Mouse (Mus musculus) MEL (cell line): ENCODE data around the gene Filip1l. TPM values are rescaled to one million over a fixed set of nuclear protein-coding genes. Genes with fewer than 3 reads are reported as not detected.

Experiments
- DNase-seq: peaks from one replicate; pipeline ENCODE4 v3.0.0; 2011; ENCODE audit warnings: low read depth, low spot score
- H3K27ac ChIP-seq: 2 replicates; pipeline ENCODE4 v1.5.1; 2012; ENCODE audit warnings: low read depth, mild to moderate bottlenecking, control low read depth, low read length, moderate library complexity; ENCODE audit not compliant: control insufficient read depth
- H3K27me3 ChIP-seq, 2 experiments: fragments of 150-350 bp in 1 of 2; sonication (generic) in 1 of 2; 2 replicates each; pipeline ENCODE4 v1.6.1; 2012; ENCODE audit warnings: low read length in 2 of 2, mild to moderate bottlenecking in 2 of 2, improper control_type of control experiment in 1 of 2, moderate library complexity in 1 of 2; ENCODE audit not compliant: insufficient read depth in 2 of 2, control insufficient read depth in 1 of 2
- H3K36me3 ChIP-seq, 2 experiments: 2 replicates each; pipeline ENCODE4 v1.6.1; 2012 to 2014; ENCODE audit warnings: low read length in 2 of 2, improper control_type of control experiment in 1 of 2, inconsistent platforms in 1 of 2, mild to moderate bottlenecking in 1 of 2; ENCODE audit not compliant: insufficient read depth in 2 of 2, control insufficient read depth in 1 of 2
- H3K4me1 ChIP-seq, 2 experiments: fragments of 150-350 bp in 1 of 2; sonication (generic) in 1 of 2; 2 replicates each; pipeline ENCODE4 v1.6.1; 2012; ENCODE audit warnings: low read length in 2 of 2, improper control_type of control experiment in 1 of 2, mild to moderate bottlenecking in 1 of 2; ENCODE audit not compliant: insufficient read depth in 2 of 2, control insufficient read depth in 1 of 2
- H3K4me3 ChIP-seq, 2 experiments: fragments of 150-350 bp in 1 of 2; sonication (generic) in 1 of 2; 2 replicates each; pipeline ENCODE4 v1.5.1; 2012; ENCODE audit warnings: low read depth in 2 of 2, low read length in 2 of 2, mild to moderate bottlenecking in 2 of 2, moderate library complexity in 2 of 2, control low read depth in 1 of 2, improper control_type of control experiment in 1 of 2; ENCODE audit not compliant: control insufficient read depth in 1 of 2, insufficient read depth in 1 of 2
- H3K79me2 ChIP-seq: 2 replicates; pipeline ENCODE4 v1.6.1; 2012; ENCODE audit warnings: mild to moderate bottlenecking, low read length, moderate library complexity; ENCODE audit not compliant: control insufficient read depth, poor library complexity, insufficient read depth
- H3K9ac ChIP-seq: 2 replicates; pipeline ENCODE4 v1.6.1; 2012; ENCODE audit warnings: low read depth, mild to moderate bottlenecking, control low read depth, low read length, moderate library complexity; ENCODE audit not compliant: control insufficient read depth, poor library complexity, severe bottlenecking
- H3K9me3 ChIP-seq: fragments of 150-350 bp; sonication (generic); replicated peaks from 2 replicates; pipeline ENCODE4 v1.6.1; 2012; ENCODE audit warnings: mild to moderate bottlenecking, low read length, improper control_type of control experiment, moderate library complexity; ENCODE audit not compliant: insufficient read depth
- CHD1 ChIP-seq: IDR thresholded peaks from 2 replicates; pipeline ENCODE4 v1.6.1; 2012; ENCODE audit warnings: low read depth, mild to moderate bottlenecking, inconsistent platforms, low read length, improper control_type of control experiment
- CTCF ChIP-seq, 3 experiments: IDR thresholded peaks in 2 of 3; conservative IDR thresholded peaks in 1 of 3; 2 replicates each; pipeline ENCODE4 v1.5.1; 2011 to 2012; ENCODE audit warnings: low read length in 3 of 3, low read depth in 2 of 3, mild to moderate bottlenecking in 2 of 3, improper control_type of control experiment in 1 of 3, inconsistent platforms in 1 of 3, mixed read lengths in 1 of 3, moderate library complexity in 1 of 3; ENCODE audit not compliant: control insufficient read depth in 1 of 3, insufficient read depth in 1 of 3, poor library complexity in 1 of 3, severe bottlenecking in 1 of 3
- EP300 ChIP-seq, 2 experiments: IDR thresholded peaks; 2 replicates each; pipeline ENCODE4 v1.6.1; 2011; ENCODE audit warnings: improper control_type of control experiment in 2 of 2, low read length in 2 of 2, low read depth in 1 of 2, mild to moderate bottlenecking in 1 of 2
- ETS1 ChIP-seq: IDR thresholded peaks from 2 replicates; pipeline ENCODE4 v1.6.1; 2012; ENCODE audit warnings: low read depth, mild to moderate bottlenecking, inconsistent platforms, low read length, improper control_type of control experiment, moderate library complexity
- GABPA ChIP-seq: IDR thresholded peaks from 2 replicates; pipeline ENCODE4 v1.6.1; 2012; ENCODE audit warnings: low read depth, mild to moderate bottlenecking, inconsistent platforms, low read length, improper control_type of control experiment, moderate library complexity
- HCFC1 ChIP-seq: IDR thresholded peaks from 2 replicates; pipeline ENCODE4 v1.6.1; 2012; ENCODE audit warnings: low read depth, mild to moderate bottlenecking, inconsistent platforms, low read length, improper control_type of control experiment, moderate library complexity
- JUND ChIP-seq: IDR thresholded peaks from 2 replicates; pipeline ENCODE4 v1.6.1; 2011; ENCODE audit warnings: low read depth, mild to moderate bottlenecking, improper control_type of control experiment, low read length
- KAT2A ChIP-seq: conservative IDR thresholded peaks from 2 replicates; pipeline ENCODE4 v1.6.1; 2012; ENCODE audit warnings: low read depth, low read length, improper control_type of control experiment, inconsistent platforms
- MAZ ChIP-seq: IDR thresholded peaks from 2 replicates; pipeline ENCODE4 v1.6.1; 2012; ENCODE audit warnings: low read depth, mild to moderate bottlenecking, inconsistent platforms, low read length, improper control_type of control experiment
- MEF2A ChIP-seq: IDR thresholded peaks from 2 replicates; pipeline ENCODE4 v1.6.1; 2014; ENCODE audit warnings: low read depth, mild to moderate bottlenecking, inconsistent platforms, low read length, improper control_type of control experiment; ENCODE audit not compliant: poor library complexity, insufficient replicate concordance, severe bottlenecking; ENCODE audit errors: extremely low read depth
- MXI1 ChIP-seq: IDR thresholded peaks from 2 replicates; pipeline ENCODE4 v1.6.1; 2011; ENCODE audit warnings: mild to moderate bottlenecking, low read depth, low read length, improper control_type of control experiment
- MYC ChIP-seq: IDR thresholded peaks from 2 replicates; pipeline ENCODE4 v1.6.1; 2011; ENCODE audit warnings: low read depth, mild to moderate bottlenecking, low read length, improper control_type of control experiment, moderate library complexity
- NELFE ChIP-seq: IDR thresholded peaks from 2 replicates; pipeline ENCODE4 v1.6.1; 2011; ENCODE audit warnings: low read depth, low read length, improper control_type of control experiment
- POLR2A ChIP-seq, 2 experiments: IDR thresholded peaks; 2 replicates each; pipeline ENCODE4 v1.6.1; 2011 to 2012; ENCODE audit warnings: low read length in 2 of 2, mild to moderate bottlenecking in 2 of 2, control low read depth in 1 of 2, improper control_type of control experiment in 1 of 2, low read depth in 1 of 2, moderate library complexity in 1 of 2; ENCODE audit not compliant: control insufficient read depth in 1 of 2, insufficient read depth in 1 of 2, poor library complexity in 1 of 2
- POLR2AphosphoS2 ChIP-seq: IDR thresholded peaks from 2 replicates; pipeline ENCODE4 v1.6.1; 2011; ENCODE audit warnings: low read length, improper control_type of control experiment
- RAD21 ChIP-seq: IDR thresholded peaks from 2 replicates; pipeline ENCODE4 v1.6.1; 2011; ENCODE audit warnings: mild to moderate bottlenecking, low read depth, low read length, improper control_type of control experiment
- TAL1 ChIP-seq: IDR thresholded peaks from 2 replicates; pipeline ENCODE4 v1.6.1; 2012; ENCODE audit warnings: mild to moderate bottlenecking, inconsistent platforms, low read length, moderate library complexity, mixed read lengths
- TBP ChIP-seq: IDR thresholded peaks from 2 replicates; pipeline ENCODE4 v1.8.0; 2011; ENCODE audit warnings: low read depth, low read length, improper control_type of control experiment
- TCF12 ChIP-seq: IDR thresholded peaks from 2 replicates; pipeline ENCODE4 v1.6.1; 2014; ENCODE audit warnings: low read depth, mild to moderate bottlenecking, inconsistent platforms, low read length, improper control_type of control experiment, moderate library complexity
- UBTF ChIP-seq: IDR thresholded peaks from 2 replicates; pipeline ENCODE4 v1.6.1; 2012; ENCODE audit warnings: low read depth, mild to moderate bottlenecking, inconsistent platforms, low read length, improper control_type of control experiment, moderate library complexity, borderline replicate concordance; ENCODE audit not compliant: insufficient read depth
- USF1 ChIP-seq: IDR thresholded peaks from 2 replicates; pipeline ENCODE4 v1.6.1; 2014; ENCODE audit warnings: low read depth, mild to moderate bottlenecking, inconsistent platforms, low read length, improper control_type of control experiment, moderate library complexity
- USF2 ChIP-seq, 2 experiments: IDR thresholded peaks; 2 replicates each; pipeline ENCODE4 v1.6.1; 2011 to 2012; ENCODE audit warnings: improper control_type of control experiment in 2 of 2, low read length in 2 of 2, borderline replicate concordance in 1 of 2, inconsistent platforms in 1 of 2, low read depth in 1 of 2, mild to moderate bottlenecking in 1 of 2; ENCODE audit not compliant: insufficient read depth in 1 of 2
- ZC3H11A ChIP-seq: IDR thresholded peaks from 2 replicates; pipeline ENCODE4 v1.6.1; 2012; ENCODE audit warnings: low read depth, mild to moderate bottlenecking, inconsistent platforms, low read length, improper control_type of control experiment
- ZMIZ1 ChIP-seq: IDR thresholded peaks from 2 replicates; pipeline ENCODE4 v1.6.1; 2012; ENCODE audit warnings: low read depth, mild to moderate bottlenecking, inconsistent platforms, low read length, improper control_type of control experiment, moderate library complexity
- ZNF384 ChIP-seq: IDR thresholded peaks from 2 replicates; pipeline ENCODE4 v1.6.1; 2012; ENCODE audit warnings: low read depth, mild to moderate bottlenecking, inconsistent platforms, low read length, improper control_type of control experiment
- polyA plus RNA-seq, 2 experiments: library from polyadenylated mRNA; stranded (reverse) in 1 of 2; unstranded in 1 of 2; fragments of >175 nt in 1 of 2; fragments of >200 nt in 1 of 2; gene quantifications; 2 replicates each; pipeline versions ENCODE4 v1.2.1 to v1.2.4; 2012; ENCODE audit warnings: low replicate concordance in 2 of 2, low read depth in 1 of 2; ENCODE audit not compliant: insufficient read length in 2 of 2, insufficient read depth in 1 of 2, missing spikeins in 1 of 2
- total RNA-seq: library from RNA; depleted of rRNA; stranded (reverse); fragments of 300-350 nt; gene quantifications from 2 replicates; pipeline ENCODE4 v1.2.3, GENCODE M21; 2012

Gene Filip1l
- total and polyA plus RNA-seq, 3 experiments, result 0.27 to 1.8 TPM; not detected in 1

DNA sequence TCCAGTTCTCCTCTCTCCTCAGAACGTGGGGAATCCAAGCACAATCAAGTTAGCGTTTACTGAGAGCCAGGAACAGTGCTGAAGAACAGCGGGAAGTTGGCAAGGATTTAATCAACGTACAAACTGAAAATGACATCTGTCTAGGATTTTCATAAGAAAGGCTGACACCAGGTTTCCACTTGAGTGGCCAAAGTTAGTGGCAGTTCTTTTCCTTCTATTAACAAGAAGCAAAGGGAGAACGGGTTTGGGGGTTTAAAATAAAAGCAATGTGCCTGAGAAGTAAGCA is 12.3 kb upstream of the Filip1l start:
- Histone ChIP-seq H3K36me3 (no peaks in the 10 kb centered on the region), H3K27me3 (no peaks in the 10 kb centered on the region), H3K27ac (no peak overlapping the region), H3K4me1 (no peaks in the 10 kb centered on the region), H3K9ac (no peak overlapping the region), H3K9me3 (no peaks in the 10 kb centered on the region), H3K79me2 (no peaks in the 10 kb centered on the region), H3K4me3 (no peak overlapping the region)
- TF ChIP-seq KAT2A (no peak), MEF2A (no peak), HCFC1 (no peak), ZNF384 (no peak), MYC (no peak), CTCF (IDR thresholded peaks at IDR 0.05 in 2 of 3, conservative IDR thresholded peaks at IDR 0.05 in 1 of 3; ENCODE audit: control insufficient read depth in 1 of 3, insufficient read depth in 1 of 3, low read depth in 2 of 3, low read length in 3 of 3, poor library complexity in 1 of 3, severe bottlenecking in 1 of 3) (no peak), ZMIZ1 (no peak), EP300 (IDR thresholded peaks at IDR 0.05; ENCODE audit: low read depth in 1 of 2, low read length in 2 of 2) (no peak), MXI1 (no peak), NELFE (no peak), CHD1 (no peak), JUND (no peak), TBP (no peak), RAD21 (no peak), MAZ (no peak)
- DNase-seq, result no peak

- Histone ChIP-seq H3K27ac (no peak overlapping the region), H3K4me1 (no peaks in the 10 kb centered on the region), H3K9me3 (no peaks in the 10 kb centered on the region), H3K36me3 (no peaks in the 10 kb centered on the region), H3K79me2 (no peaks in the 10 kb centered on the region), H3K27me3 (no peaks in the 10 kb centered on the region)
- no peak for DNase-seq
- no peak for TF ChIP-seq ZC3H11A
- no peak for TF ChIP-seq POLR2AphosphoS2
- TF ChIP-seq USF1, result no peak
- TF ChIP-seq USF2 (IDR thresholded peaks at IDR 0.05; ENCODE audit: borderline replicate concordance in 1 of 2, insufficient read depth in 1 of 2, low read depth in 1 of 2, low read length in 2 of 2), result no peak
- TF ChIP-seq UBTF, result no peak
- no peak for TF ChIP-seq CTCF (IDR thresholded peaks at IDR 0.05 in 2 of 3, conservative IDR thresholded peaks at IDR 0.05 in 1 of 3; ENCODE audit: control insufficient read depth in 1 of 3, insufficient read depth in 1 of 3, low read depth in 2 of 3, low read length in 3 of 3, poor library complexity in 1 of 3, severe bottlenecking in 1 of 3)
- TF ChIP-seq ETS1, result no peak
- no peak for TF ChIP-seq TBP
- TF ChIP-seq KAT2A, result no peak
- no peak for TF ChIP-seq TAL1
- no peak for TF ChIP-seq GABPA
- TF ChIP-seq TCF12, result no peak
- TF ChIP-seq HCFC1, result no peak
- no peak for TF ChIP-seq POLR2A (IDR thresholded peaks at IDR 0.05; ENCODE audit: control insufficient read depth in 1 of 2, insufficient read depth in 1 of 2, low read depth in 1 of 2, low read length in 2 of 2, poor library complexity in 1 of 2)
- TF ChIP-seq CHD1, result no peak
- no peak for TF ChIP-seq ZMIZ1
- TF ChIP-seq, all 39 proteins: peak for 0
- no peak overlapping the region for H3K9ac ChIP-seq
- no peak overlapping the region for H3K4me3 ChIP-seq
Observed at GRCm38 (mm10) chr16:57346258-57346657, 6.6 kb upstream of the Filip1l start.
